Mouse (Mus musculus) heart, embryonic 12.5 days (tissue): ENCODE measurements around the gene Ctf2. TPM values are rescaled to one million over a fixed set of nuclear protein-coding genes. Genes with fewer than 3 reads are reported as not detected.
"Not testable (repeated sequence)": the region's sequence is repeated elsewhere in the genome, so short reads cannot be mapped to it uniquely, and the experiment has no call there.

ENCODE experiments used
- ATAC-seq: fragments of 200-750 bp; cut with Nextera tagmentation; 2 replicates; pipeline ENCODE4 v1.8.0; 2017; ENCODE audit warnings: moderate TSS enrichment, moderate library complexity; ENCODE audit not compliant: insufficient number of reproducible peaks, low FRiP score
- H3K27ac ChIP-seq: fragments of 300-500 bp; sonication (generic); 2 replicates; pipeline ENCODE4 v1.5.1; 2016; ENCODE audit warnings: mild to moderate bottlenecking, moderate library complexity; ENCODE audit not compliant: poor library complexity, severe bottlenecking
- H3K27me3 ChIP-seq: fragments of 300-500 bp; sonication (generic); replicated peaks from 2 replicates; pipeline ENCODE4 v1.6.1; 2016; ENCODE audit warnings: mild to moderate bottlenecking, moderate library complexity
- H3K36me3 ChIP-seq: fragments of 300-500 bp; sonication (generic); 2 replicates; pipeline ENCODE4 v1.6.1; 2016; ENCODE audit warnings: mild to moderate bottlenecking, moderate library complexity
- H3K4me1 ChIP-seq: fragments of 300-500 bp; sonication (generic); replicated peaks from 2 replicates; pipeline ENCODE4 v1.6.1; 2016; ENCODE audit warnings: mild to moderate bottlenecking
- H3K4me2 ChIP-seq: fragments of 300-500 bp; sonication (generic); 2 replicates; pipeline ENCODE4 v1.6.1; 2016; ENCODE audit warnings: mild to moderate bottlenecking, moderate library complexity
- H3K4me3 ChIP-seq: fragments of 300-500 bp; sonication (generic); 2 replicates; pipeline ENCODE4 v1.5.1; 2016; ENCODE audit warnings: mild to moderate bottlenecking
- H3K9ac ChIP-seq: fragments of 300-500 bp; sonication (generic); 2 replicates; pipeline ENCODE4 v1.6.1; 2016; ENCODE audit warnings: mild to moderate bottlenecking, moderate library complexity
- H3K9me3 ChIP-seq: fragments of 300-500 bp; sonication (generic); replicated peaks from 2 replicates; pipeline ENCODE4 v1.6.1; 2016; ENCODE audit warnings: mild to moderate bottlenecking, moderate library complexity
- WGBS: fragments of 180-500 bp; shearing (Covaris S2); methylation state at CpG from one replicate; pipeline ENCODE4 v1.1.7; 2016; 5-methylcytosine and 5-hydroxymethylcytosine counted together
- polyA plus RNA-seq: library from polyadenylated mRNA; unstranded; fragments of >200 nt; fragmentation: Nextera tagmentation; extraction: Ambion mirVana; gene quantifications from 2 replicates; pipeline ENCODE4 v1.2.1, GENCODE M21; 2016

Gene Ctf2
- polyA plus RNA-seq, 1 experiment from 2014 or later: not detected

DNA sequence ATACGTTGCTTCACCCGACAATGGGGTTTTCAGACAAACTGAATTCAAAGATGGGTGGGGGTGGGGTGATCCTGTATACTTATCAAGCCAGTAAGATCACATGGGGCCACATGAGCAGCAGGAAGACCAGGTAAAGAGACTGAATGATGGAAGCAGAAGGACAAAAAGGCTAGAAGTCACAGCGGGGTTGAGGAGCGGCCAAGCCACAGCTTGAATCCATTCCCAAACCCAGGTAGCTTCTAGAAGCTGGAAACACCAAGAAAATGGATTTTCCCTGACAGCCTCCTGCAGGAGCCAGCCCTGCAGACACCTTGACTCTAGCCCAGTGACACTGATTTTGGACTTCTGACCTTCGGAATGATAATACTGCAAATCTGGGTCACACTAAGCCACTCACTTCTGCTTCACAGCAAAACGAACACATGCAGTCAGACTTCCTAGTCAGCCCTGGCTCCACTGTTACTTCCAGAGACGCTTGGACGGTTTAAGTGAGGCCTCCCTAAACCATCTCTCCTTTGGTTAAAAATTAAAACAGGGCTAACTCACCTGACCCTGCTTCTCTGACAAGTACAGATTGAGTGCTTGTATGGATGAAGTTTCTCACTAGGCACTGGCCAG, 28.3 kb downstream of the Ctf2 start:
- Histone ChIP-seq H3K4me3 (no peak overlapping the region), H3K27me3 (no peaks in the 10 kb centered on the region), H3K9ac (no peak overlapping the region), H3K36me3 (peaks cover 54% of the 10 kb centered on the region), H3K9me3 (no peaks in the 10 kb centered on the region), H3K4me2 (no peak overlapping the region), H3K27ac (no peak overlapping the region), H3K4me1 (peaks cover 11% of the 10 kb centered on the region)
- 87% methylated on average over 8 of the region's 8 CpGs for WGBS
- ATAC-seq: no peak

GRCm38 (mm10) chr7:127700712-127701331, 31.1 kb downstream of the Ctf2 start:
- Histone ChIP-seq H3K4me1 (no peaks in the 10 kb centered on the region), H3K27me3 (no peaks in the 10 kb centered on the region), H3K9me3 (no peaks in the 10 kb centered on the region), H3K4me2 (no peak overlapping the region), H3K27ac (no peak overlapping the region), H3K36me3 (peaks cover 46% of the 10 kb centered on the region), H3K9ac (no peak overlapping the region), H3K4me3 (no peak overlapping the region)
- no peak for ATAC-seq
- WGBS: 66% methylated on average over 3 of the region's 3 CpGs

- no peak overlapping the region for H3K4me3 ChIP-seq
- no peak overlapping the region for H3K27ac ChIP-seq
- no peak for ATAC-seq
- H3K4me2 ChIP-seq: no peak overlapping the region
- H3K27me3 ChIP-seq: no peaks in the 10 kb centered on the region
- peaks cover 32% of the 10 kb centered on the region for H3K36me3 ChIP-seq
- 71% methylated on average over 6 of the region's 6 CpGs for WGBS
- no peaks in the 10 kb centered on the region for H3K4me1 ChIP-seq
- no peak overlapping the region for H3K9ac ChIP-seq
- H3K9me3 ChIP-seq: no peaks in the 10 kb centered on the region
Observed at GRCm38 (mm10) chr7:127698986-127699385, 33.0 kb downstream of the Ctf2 start.

GRCm38 (mm10) chr7:127693730-127694129, 38.2 kb downstream of the Ctf2 start:
- WGBS: 78% methylated on average over 7 of the region's 7 CpGs
- not testable (repeated sequence) for H3K27me3 ChIP-seq, H3K4me3 ChIP-seq, ATAC-seq, H3K9ac ChIP-seq, H3K36me3 ChIP-seq, H3K4me2 ChIP-seq, H3K9me3 ChIP-seq, H3K27ac ChIP-seq
- peaks cover 27% of the 10 kb centered on the region for H3K4me1 ChIP-seq

GRCm38 (mm10) chr7:127693290-127693689, 38.7 kb downstream of the Ctf2 start:
- ATAC-seq: no peak
- Histone ChIP-seq H3K36me3 (peaks cover 7% of the 10 kb centered on the region; the same call in 1 of the 2 replicates), H3K4me3 (no peak overlapping the region), H3K4me1 (peaks cover 29% of the 10 kb centered on the region), H3K27me3 (no peaks in the 10 kb centered on the region), H3K9me3 (no peaks in the 10 kb centered on the region), H3K4me2 (no peak overlapping the region), H3K9ac (no peak overlapping the region), H3K27ac (no peak overlapping the region)
- 88% methylated on average over 8 of the region's 8 CpGs for WGBS

GRCm38 (mm10) chr7:127691221-127691989, 40.6 kb downstream of the Ctf2 start:
- peak; percentile 83 for ATAC-seq
- peak overlapping the region; percentile 44 for H3K4me3 ChIP-seq
- WGBS: 4% methylated on average over 15 of the region's 15 CpGs
- H3K27me3 ChIP-seq: no peaks in the 10 kb centered on the region
- H3K27ac ChIP-seq: peak overlapping the region; percentile 97
- H3K4me1 ChIP-seq: peaks cover 40% of the 10 kb centered on the region
- H3K9me3 ChIP-seq: no peaks in the 10 kb centered on the region
- peak overlapping the region; percentile 63 for H3K4me2 ChIP-seq
- H3K36me3 ChIP-seq: peaks cover 7% of the 10 kb centered on the region; the same call in 1 of the 2 replicates
- H3K9ac ChIP-seq: peak overlapping the region; percentile 66

GRCm38 (mm10) chr7:127689626-127690280, 42.2 kb downstream of the Ctf2 start:
- Histone ChIP-seq H3K36me3 (peaks cover 3% of the 10 kb centered on the region; the same call in 1 of the 2 replicates), H3K27me3 (no peaks in the 10 kb centered on the region), H3K27ac (peak overlapping the region; percentile 66), H3K4me1 (peaks cover 48% of the 10 kb centered on the region), H3K4me3 (no peak overlapping the region), H3K9me3 (no peaks in the 10 kb centered on the region), H3K4me2 (no peak overlapping the region), H3K9ac (no peak overlapping the region)
- 51% methylated on average over 9 of the region's 9 CpGs for WGBS
- ATAC-seq: no peak

DNA sequence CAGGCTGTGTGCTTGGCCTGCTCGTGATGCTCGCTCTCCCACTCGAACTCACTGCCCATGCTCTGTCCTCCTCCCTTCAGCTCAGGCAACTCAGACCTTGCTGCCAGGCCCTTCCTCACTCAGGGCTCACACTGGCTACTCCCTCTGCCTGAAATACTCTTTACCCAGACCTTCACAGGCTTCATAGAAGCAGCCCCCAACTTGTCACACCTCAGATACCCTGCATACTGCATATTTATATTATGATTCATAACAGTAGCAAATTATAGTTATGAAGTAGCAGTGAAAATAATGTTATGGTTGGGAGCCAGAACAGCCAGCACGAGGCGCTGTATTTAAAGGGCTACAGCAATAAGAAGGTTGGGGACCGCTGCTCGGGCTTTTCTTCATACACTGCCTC, 43.0 kb downstream of the Ctf2 start:
- H3K4me2 ChIP-seq: no peak overlapping the region
- no peak overlapping the region for H3K27ac ChIP-seq
- H3K9me3 ChIP-seq: no peaks in the 10 kb centered on the region
- 86% methylated on average over 7 of the region's 7 CpGs for WGBS
- H3K27me3 ChIP-seq: no peaks in the 10 kb centered on the region
- H3K4me3 ChIP-seq: no peak overlapping the region
- H3K36me3 ChIP-seq: peaks cover 8% of the 10 kb centered on the region; the same call in 1 of the 2 replicates
- peaks cover 48% of the 10 kb centered on the region for H3K4me1 ChIP-seq
- ATAC-seq: no peak
- no peak overlapping the region for H3K9ac ChIP-seq

- Histone ChIP-seq H3K4me2 (no peak overlapping the region), H3K9me3 (no peaks in the 10 kb centered on the region), H3K9ac (no peak overlapping the region), H3K27me3 (no peaks in the 10 kb centered on the region), H3K4me3 (no peak overlapping the region), H3K27ac (0 out of 2 replicates have a peak overlapping the region, but pooled peaks have one; percentile 14), H3K4me1 (peaks cover 59% of the 10 kb centered on the region), H3K36me3 (peaks cover 5% of the 10 kb centered on the region; the same call in 1 of the 2 replicates)
- 56% methylated on average over 11 of the region's 11 CpGs for WGBS
- no peak for ATAC-seq
Observed at GRCm38 (mm10) chr7:127686740-127687449, 45.1 kb downstream of the Ctf2 start.

GRCm38 (mm10) chr7:127685304-127686018, 46.5 kb downstream of the Ctf2 start:
- Histone ChIP-seq H3K36me3 (peaks cover 5% of the 10 kb centered on the region; the same call in 1 of the 2 replicates), H3K9ac (no peak overlapping the region), H3K4me3 (no peak overlapping the region), H3K4me2 (no peak overlapping the region), H3K9me3 (no peaks in the 10 kb centered on the region), H3K27me3 (no peaks in the 10 kb centered on the region), H3K27ac (no peak overlapping the region), H3K4me1 (peaks cover 55% of the 10 kb centered on the region)
- no peak for ATAC-seq
- WGBS: 69% methylated on average over 14 of the region's 14 CpGs
